Mouse (Mus musculus): Measurements from ENCODE around the gene Pygb. TPM values are rescaled to one million over a fixed set of nuclear protein-coding genes. Genes with fewer than 3 reads are reported as not detected.
A peak's percentile ranks its signal among the peaks of the same experiment; 100 is the strongest.

The Pygb gene
- polyA plus RNA-seq, 1 experiment from 2014 or later = 81.4 TPM

GRCm38 (mm10) chr2:150810603-150811002 is 24.1 kb downstream of the Pygb start:
- 81% methylated on average over 5 of the region's 5 CpGs for WGBS
- Histone ChIP-seq H3K4me2 (ENCODE audit: low read depth, low read length) (no peak overlapping the region), H3K4me1 (ENCODE audit: control insufficient read depth, insufficient read depth, low read length) (no peaks in the 10 kb centered on the region), H3K27ac (ENCODE audit: low read length) (no peak overlapping the region), H3K27me3 (replicated peaks; ENCODE audit: control insufficient read depth, insufficient read depth, low read length) (no peaks in the 10 kb centered on the region), H3K9ac (ENCODE audit: low read depth, low read length) (no peak overlapping the region), H3K4me3 (ENCODE audit: low read length) (no peak overlapping the region), H3K9me3 (ENCODE audit: control insufficient read depth, low read length) (no peaks in the 10 kb centered on the region), H3K36me3 (ENCODE audit: control insufficient read depth, insufficient read depth, low read length) (peaks cover 35% of the 10 kb centered on the region)
- ATAC-seq = no peak

GRCm38 (mm10) chr2:150812816-150813215 is 26.3 kb downstream of the Pygb start:
- ATAC-seq = no peak
- WGBS = 92% methylated on average over 6 of the region's 6 CpGs

GRCm38 (mm10) chr2:150816676-150817402 is 30.3 kb downstream of the Pygb start:
- Histone ChIP-seq H3K4me2 (ENCODE audit: low read depth, low read length) (no peak overlapping the region), H3K27ac (ENCODE audit: low read length) (no peak overlapping the region), H3K9ac (ENCODE audit: low read depth, low read length) (no peak overlapping the region), H3K9me3 (ENCODE audit: control insufficient read depth, low read length) (no peaks in the 10 kb centered on the region), H3K27me3 (replicated peaks; ENCODE audit: control insufficient read depth, insufficient read depth, low read length) (no peaks in the 10 kb centered on the region), H3K36me3 (ENCODE audit: control insufficient read depth, insufficient read depth, low read length) (peaks cover 28% of the 10 kb centered on the region; the same call in 1 of the 2 replicates), H3K4me1 (ENCODE audit: control insufficient read depth, insufficient read depth, low read length) (no peaks in the 10 kb centered on the region), H3K4me3 (ENCODE audit: low read length) (no peak overlapping the region)
- ATAC-seq = no peak
- WGBS = 92% methylated on average over 18 of the region's 18 CpGs

More at GRCm38 (mm10) chr2:150812816-150813215, 26.3 kb downstream of the Pygb start:
- H3K4me2 ChIP-seq (ENCODE audit: low read depth, low read length) = no peak overlapping the region
- peaks cover 30% of the 10 kb centered on the region for H3K36me3 ChIP-seq (ENCODE audit: control insufficient read depth, insufficient read depth, low read length)
- H3K9ac ChIP-seq (ENCODE audit: low read depth, low read length) = no peak overlapping the region
- no peaks in the 10 kb centered on the region for H3K4me1 ChIP-seq (ENCODE audit: control insufficient read depth, insufficient read depth, low read length)
- H3K27me3 ChIP-seq (replicated peaks; ENCODE audit: control insufficient read depth, insufficient read depth, low read length) = no peaks in the 10 kb centered on the region
- H3K4me3 ChIP-seq (ENCODE audit: low read length) = no peak overlapping the region
- H3K27ac ChIP-seq (ENCODE audit: low read length) = no peak overlapping the region
- H3K9me3 ChIP-seq (ENCODE audit: control insufficient read depth, low read length) = no peaks in the 10 kb centered on the region

GRCm38 (mm10) chr2:150818742-150819141 is 32.2 kb downstream of the Pygb start:
- H3K27me3 ChIP-seq (replicated peaks; ENCODE audit: control insufficient read depth, insufficient read depth, low read length) = no peaks in the 10 kb centered on the region
- H3K9me3 ChIP-seq (ENCODE audit: control insufficient read depth, low read length) = no peaks in the 10 kb centered on the region
- 92% methylated on average over 8 of the region's 8 CpGs for WGBS
- H3K4me1 ChIP-seq (ENCODE audit: control insufficient read depth, insufficient read depth, low read length) = no peaks in the 10 kb centered on the region
- ATAC-seq = no peak
- no peak overlapping the region for H3K4me2 ChIP-seq (ENCODE audit: low read depth, low read length)
- no peak overlapping the region for H3K4me3 ChIP-seq (ENCODE audit: low read length)
- H3K27ac ChIP-seq (ENCODE audit: low read length) = no peak overlapping the region
- H3K9ac ChIP-seq (ENCODE audit: low read depth, low read length) = no peak overlapping the region
- H3K36me3 ChIP-seq (ENCODE audit: control insufficient read depth, insufficient read depth, low read length) = peaks cover 17% of the 10 kb centered on the region; the same call in 1 of the 2 replicates

GRCm38 (mm10) chr2:150820720-150821119 is 34.2 kb downstream of the Pygb start:
- 87% methylated on average over 8 of the region's 8 CpGs for WGBS
- no peaks in the 10 kb centered on the region for H3K27me3 ChIP-seq (replicated peaks; ENCODE audit: control insufficient read depth, insufficient read depth, low read length)
- no peaks in the 10 kb centered on the region for H3K4me1 ChIP-seq (ENCODE audit: control insufficient read depth, insufficient read depth, low read length)
- H3K4me3 ChIP-seq (ENCODE audit: low read length) = no peak overlapping the region
- no peak overlapping the region for H3K9ac ChIP-seq (ENCODE audit: low read depth, low read length)
- ATAC-seq = no peak
- peaks cover 10% of the 10 kb centered on the region; the same call in 1 of the 2 replicates for H3K36me3 ChIP-seq (ENCODE audit: control insufficient read depth, insufficient read depth, low read length)
- no peaks in the 10 kb centered on the region for H3K9me3 ChIP-seq (ENCODE audit: control insufficient read depth, low read length)
- H3K27ac ChIP-seq (ENCODE audit: low read length) = no peak overlapping the region
- H3K4me2 ChIP-seq (ENCODE audit: low read depth, low read length) = no peak overlapping the region

GRCm38 (mm10) chr2:150822987-150823386 is 36.5 kb downstream of the Pygb start:
- 86% methylated on average over 8 of the region's 8 CpGs for WGBS

GRCm38 (mm10) chr2:150826426-150826825 is 39.9 kb downstream of the Pygb start:
- Histone ChIP-seq H3K27ac (ENCODE audit: low read length) (no peak overlapping the region), H3K4me2 (ENCODE audit: low read depth, low read length) (no peak overlapping the region), H3K36me3 (ENCODE audit: control insufficient read depth, insufficient read depth, low read length) (peaks cover 28% of the 10 kb centered on the region), H3K4me1 (ENCODE audit: control insufficient read depth, insufficient read depth, low read length) (no peaks in the 10 kb centered on the region), H3K4me3 (ENCODE audit: low read length) (no peak overlapping the region), H3K27me3 (replicated peaks; ENCODE audit: control insufficient read depth, insufficient read depth, low read length) (no peaks in the 10 kb centered on the region), H3K9me3 (ENCODE audit: control insufficient read depth, low read length) (no peaks in the 10 kb centered on the region), H3K9ac (ENCODE audit: low read depth, low read length) (no peak overlapping the region)
- ATAC-seq = no peak
- whole genome bisulfite sequencing = 80% methylated on average over 3 of the region's 3 CpGs

More at GRCm38 (mm10) chr2:150822987-150823386, 36.5 kb downstream of the Pygb start:
- no peak overlapping the region for H3K27ac ChIP-seq (ENCODE audit: low read length)
- H3K9me3 ChIP-seq (ENCODE audit: control insufficient read depth, low read length) = no peaks in the 10 kb centered on the region
- no peak overlapping the region for H3K4me3 ChIP-seq (ENCODE audit: low read length)
- H3K36me3 ChIP-seq (ENCODE audit: control insufficient read depth, insufficient read depth, low read length) = peaks cover 15% of the 10 kb centered on the region; the same call in 1 of the 2 replicates
- no peaks in the 10 kb centered on the region for H3K4me1 ChIP-seq (ENCODE audit: control insufficient read depth, insufficient read depth, low read length)
- H3K27me3 ChIP-seq (replicated peaks; ENCODE audit: control insufficient read depth, insufficient read depth, low read length) = no peaks in the 10 kb centered on the region
- H3K4me2 ChIP-seq (ENCODE audit: low read depth, low read length) = no peak overlapping the region
- no peak for ATAC-seq
- H3K9ac ChIP-seq (ENCODE audit: low read depth, low read length) = no peak overlapping the region

GRCm38 (mm10) chr2:150828164-150828563 is 41.6 kb downstream of the Pygb start:
- no peak overlapping the region for H3K27ac ChIP-seq (ENCODE audit: low read length)
- no peaks in the 10 kb centered on the region for H3K27me3 ChIP-seq (replicated peaks; ENCODE audit: control insufficient read depth, insufficient read depth, low read length)
- H3K4me3 ChIP-seq (ENCODE audit: low read length) = no peak overlapping the region
- H3K9me3 ChIP-seq (ENCODE audit: control insufficient read depth, low read length) = no peaks in the 10 kb centered on the region
- H3K4me1 ChIP-seq (ENCODE audit: control insufficient read depth, insufficient read depth, low read length) = no peaks in the 10 kb centered on the region
- H3K9ac ChIP-seq (ENCODE audit: low read depth, low read length) = no peak overlapping the region
- H3K36me3 ChIP-seq (ENCODE audit: control insufficient read depth, insufficient read depth, low read length) = peaks cover 32% of the 10 kb centered on the region
- ATAC-seq = peak; percentile 50
- no peak overlapping the region for H3K4me2 ChIP-seq (ENCODE audit: low read depth, low read length)
- 80% methylated on average over 3 of the region's 3 CpGs for WGBS

- no peaks in the 10 kb centered on the region for H3K4me1 ChIP-seq (ENCODE audit: control insufficient read depth, insufficient read depth, low read length)
- peaks cover 32% of the 10 kb centered on the region for H3K36me3 ChIP-seq (ENCODE audit: control insufficient read depth, insufficient read depth, low read length)
- H3K4me2 ChIP-seq (ENCODE audit: low read depth, low read length) = no peak overlapping the region
- H3K27me3 ChIP-seq (replicated peaks; ENCODE audit: control insufficient read depth, insufficient read depth, low read length) = no peaks in the 10 kb centered on the region
- H3K27ac ChIP-seq (ENCODE audit: low read length) = no peak overlapping the region
- H3K9me3 ChIP-seq (ENCODE audit: control insufficient read depth, low read length) = no peaks in the 10 kb centered on the region
- WGBS = 78% methylated on average over 4 of the region's 4 CpGs
- no peak overlapping the region for H3K4me3 ChIP-seq (ENCODE audit: low read length)
- H3K9ac ChIP-seq (ENCODE audit: low read depth, low read length) = no peak overlapping the region
- no peak for ATAC-seq
Observed at GRCm38 (mm10) chr2:150828654-150829053, 42.1 kb downstream of the Pygb start.

Measured in intestine, embryonic 16.5 days (tissue).